Mouse (Mus musculus): Measurements from ENCODE around the gene Cpe.

- no peak for TF ChIP-seq POLR2A (IDR thresholded peaks at IDR 0.05; ENCODE audit: low read depth, low read length)
- TF ChIP-seq CTCF (IDR thresholded peaks at IDR 0.05; ENCODE audit: borderline replicate concordance, insufficient read depth, low read length): no peak
These were observed 68.2 kb downstream of the Cpe start for GRCm38 (mm10) chr8:64624603-64625037.
